Mouse (Mus musculus) CH12.LX (cell line): ENCODE measurements around the gene Tll1. TPM values are rescaled to one million over a fixed set of nuclear protein-coding genes. Genes with fewer than 3 reads are reported as not detected.

ENCODE experiments used
- DNase-seq: peaks from one replicate; pipeline ENCODE4 v3.0.0-alpha.2; 2013; ENCODE audit errors: extremely low read depth
- H3K27ac ChIP-seq: 2 replicates; pipeline ENCODE4 v1.5.1; 2012; ENCODE audit warnings: low read depth, mild to moderate bottlenecking, control low read depth, moderate library complexity; ENCODE audit not compliant: insufficient read depth
- H3K27me3 ChIP-seq: replicated peaks from 2 replicates; pipeline ENCODE3; 2012; ENCODE audit warnings: inconsistent platforms
- H3K36me3 ChIP-seq, 2 experiments: replicated peaks in 1 of 2; 2 replicates each; pipeline versions ENCODE3 to v1.6.1; 2012; ENCODE audit warnings: inconsistent platforms in 1 of 2, low read length in 1 of 2, mild to moderate bottlenecking in 1 of 2, mixed read lengths in 1 of 2, moderate library complexity in 1 of 2; ENCODE audit not compliant: control insufficient read depth in 1 of 2, insufficient read depth in 1 of 2
- H3K4me1 ChIP-seq, 2 experiments: 2 replicates each; pipeline ENCODE4 v1.6.1; 2012; ENCODE audit warnings: inconsistent platforms in 1 of 2, moderate library complexity in 1 of 2; ENCODE audit not compliant: insufficient read depth in 2 of 2, control insufficient read depth in 1 of 2
- H3K4me2 ChIP-seq: 2 replicates; pipeline ENCODE4 v1.6.1; 2012; ENCODE audit warnings: low read depth, mild to moderate bottlenecking, control low read depth; ENCODE audit not compliant: poor library complexity, insufficient read depth, severe bottlenecking
- H3K4me3 ChIP-seq, 3 experiments: fragments of 150-350 bp in 1 of 3; sonication (generic) in 1 of 3; replicated peaks in 1 of 3; 2 replicates each; pipeline versions ENCODE3 to v1.5.1; 2011 to 2012; ENCODE audit warnings: low read depth in 2 of 3, low read length in 2 of 3, mild to moderate bottlenecking in 2 of 3, moderate library complexity in 2 of 3, control low read depth in 1 of 3, improper control_type of control experiment in 1 of 3, inconsistent platforms in 1 of 3, mixed read lengths in 1 of 3; ENCODE audit not compliant: poor library complexity in 1 of 3
- H3K79me2 ChIP-seq: replicated peaks from 2 replicates; pipeline ENCODE4 v1.6.1; 2012; ENCODE audit warnings: mild to moderate bottlenecking, moderate library complexity; ENCODE audit not compliant: control insufficient read depth, poor library complexity, insufficient read depth, severe bottlenecking; ENCODE audit errors: extremely low read depth
- H3K9ac ChIP-seq: 2 replicates; pipeline ENCODE4 v1.6.1; 2012; ENCODE audit warnings: low read depth, mild to moderate bottlenecking, control low read depth, moderate library complexity; ENCODE audit not compliant: insufficient read depth
- H3K9me3 ChIP-seq: replicated peaks from 2 replicates; pipeline ENCODE3; 2012; ENCODE audit warnings: low read length, inconsistent platforms, mixed read lengths
- BHLHE40 ChIP-seq: IDR thresholded peaks from 2 replicates; pipeline ENCODE4 v1.6.1; 2011; ENCODE audit warnings: mild to moderate bottlenecking, low read depth, low read length, improper control_type of control experiment
- CHD1 ChIP-seq: IDR thresholded peaks from 2 replicates; pipeline ENCODE4 v1.6.1; 2012; ENCODE audit warnings: low read depth, low read length, improper control_type of control experiment, inconsistent platforms
- CHD2 ChIP-seq: IDR thresholded peaks from 2 replicates; pipeline ENCODE4 v1.6.1; 2011; ENCODE audit warnings: low read length, improper control_type of control experiment
- E2F4 ChIP-seq: IDR thresholded peaks from 2 replicates; pipeline ENCODE4 v1.6.1; 2011; ENCODE audit warnings: low read depth, low read length, improper control_type of control experiment; ENCODE audit not compliant: insufficient replicate concordance
- ELF1 ChIP-seq: IDR thresholded peaks from 2 replicates; pipeline ENCODE4 v1.6.1; 2014; ENCODE audit warnings: low read depth, mild to moderate bottlenecking, inconsistent platforms, low read length, improper control_type of control experiment
- EP300 ChIP-seq: IDR thresholded peaks from 2 replicates; pipeline ENCODE4 v1.6.1; 2011; ENCODE audit warnings: low read length, improper control_type of control experiment
- GABPA ChIP-seq: IDR thresholded peaks from 2 replicates; pipeline ENCODE4 v1.6.1; 2012; ENCODE audit warnings: low read depth, low read length, improper control_type of control experiment, inconsistent platforms; ENCODE audit not compliant: insufficient replicate concordance
- HCFC1 ChIP-seq: IDR thresholded peaks from 2 replicates; pipeline ENCODE4 v1.6.1; 2012; ENCODE audit warnings: low read depth, mild to moderate bottlenecking, inconsistent platforms, low read length, improper control_type of control experiment
- JUN ChIP-seq: IDR thresholded peaks from 2 replicates; pipeline ENCODE4 v1.6.1; 2011; ENCODE audit warnings: low read depth, mild to moderate bottlenecking, low read length, improper control_type of control experiment, moderate library complexity; ENCODE audit not compliant: insufficient read depth
- MAX ChIP-seq: IDR thresholded peaks from 2 replicates; pipeline ENCODE4 v1.6.1; 2011; ENCODE audit warnings: low read length, improper control_type of control experiment
- MEF2A ChIP-seq: IDR thresholded peaks from 2 replicates; pipeline ENCODE4 v1.6.1; 2014; ENCODE audit warnings: low read depth, mild to moderate bottlenecking, inconsistent platforms, low read length, improper control_type of control experiment, borderline replicate concordance
- MXI1 ChIP-seq: IDR thresholded peaks from 2 replicates; pipeline ENCODE4 v1.6.1; 2011; ENCODE audit warnings: mild to moderate bottlenecking, low read depth, low read length, improper control_type of control experiment
- MYC ChIP-seq: IDR thresholded peaks from 2 replicates; pipeline ENCODE4 v1.6.1; 2011; ENCODE audit warnings: low read depth, mild to moderate bottlenecking, improper control_type of control experiment, low read length
- NELFE ChIP-seq: IDR thresholded peaks from 2 replicates; pipeline ENCODE4 v1.6.1; 2011; ENCODE audit warnings: low read depth, low read length, improper control_type of control experiment
- POLR2A ChIP-seq: IDR thresholded peaks from 2 replicates; pipeline ENCODE4 v1.6.1; 2011; ENCODE audit warnings: low read depth, mild to moderate bottlenecking, improper control_type of control experiment, low read length
- RCOR1 ChIP-seq: conservative IDR thresholded peaks from 2 replicates; pipeline ENCODE4 v1.6.1; 2012; ENCODE audit warnings: low read depth, mild to moderate bottlenecking, inconsistent platforms, low read length, improper control_type of control experiment
- SMC3 ChIP-seq: IDR thresholded peaks from 2 replicates; pipeline ENCODE4 v1.6.1; 2011; ENCODE audit warnings: low read depth, low read length, improper control_type of control experiment
- TBP ChIP-seq: conservative IDR thresholded peaks from 2 replicates; pipeline ENCODE4 v1.6.1; 2011; ENCODE audit warnings: low read depth, low read length, improper control_type of control experiment
- USF1 ChIP-seq: IDR thresholded peaks from 2 replicates; pipeline ENCODE4 v1.6.1; 2014; ENCODE audit warnings: low read depth, mild to moderate bottlenecking, inconsistent platforms, low read length, improper control_type of control experiment
- ZC3H11A ChIP-seq: IDR thresholded peaks from 2 replicates; pipeline ENCODE4 v1.6.1; 2012; ENCODE audit warnings: low read depth, mild to moderate bottlenecking, inconsistent platforms, low read length, improper control_type of control experiment
- ZKSCAN1 ChIP-seq: IDR thresholded peaks from 2 replicates; pipeline ENCODE4 v1.6.1; 2012; ENCODE audit warnings: low read depth, inconsistent platforms, low read length, improper control_type of control experiment, borderline replicate concordance
- ZNF384 ChIP-seq: IDR thresholded peaks from 2 replicates; pipeline ENCODE4 v1.6.1; 2012; ENCODE audit warnings: low read depth, low read length, improper control_type of control experiment, inconsistent platforms
- dilution Hi-C: fragments of 300-500 bp; cut with MboI; formaldehyde crosslinking; loops from 2 replicates; pipeline ENCODE4 v1.14.3; 2020; ENCODE audit warnings: low sequenced_read_pairs; ENCODE audit not compliant: extremely low pct_unique_long_range_greater_than_20kb, extremely low pct_ligation_motif_present
- in situ Hi-C: fragments of 300-500 bp; cut with MboI; formaldehyde crosslinking; loops from 3 replicates; pipeline ENCODE4 v1.14.3; 2019; ENCODE audit warnings: low sequenced_read_pairs, low pct_ligation_motif_present, low pct_unique_long_range_greater_than_20kb, mixed read lengths
- polyA plus RNA-seq: library from polyadenylated mRNA; unstranded; fragments of >175 nt; gene quantifications from 2 replicates; pipeline ENCODE4 v1.2.1, GENCODE M21; 2012; ENCODE audit warnings: low read depth; ENCODE audit not compliant: insufficient read length
- total RNA-seq, 2 experiments: library from RNA; depleted of rRNA; stranded (reverse); fragments of 300-350 nt in 1 of 2; fragments of >200 nt in 1 of 2; gene quantifications; 2 replicates each; pipeline ENCODE4 v1.2.3; 2012 to 2014

The Tll1 gene
- total and polyA plus RNA-seq, 3 experiments: not detected

DNA sequence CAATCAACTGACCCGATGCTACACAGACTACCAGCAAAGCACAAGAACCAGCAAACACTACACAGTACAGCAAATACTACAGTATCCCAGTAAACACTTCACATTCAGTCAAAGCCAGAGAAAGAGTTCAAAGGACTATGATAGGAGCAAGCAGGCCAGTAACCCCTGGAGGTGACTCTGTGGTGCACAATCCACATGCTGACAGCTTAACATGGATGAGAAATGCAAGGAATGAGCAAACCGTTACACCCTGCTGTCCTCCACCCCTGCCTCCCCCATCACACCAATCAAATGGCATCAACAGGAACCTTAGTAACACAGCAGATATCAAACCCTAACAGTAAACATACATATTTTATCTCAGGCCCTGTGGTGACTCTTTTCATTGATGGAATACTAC is 7.7 kb downstream of the Tll1 start:
- Histone ChIP-seq H3K9ac (no peak overlapping the region), H3K79me2 (no peaks in the 10 kb centered on the region), H3K36me3 (no peaks in the 10 kb centered on the region), H3K4me3 (no peak overlapping the region), H3K4me2 (no peak overlapping the region), H3K27ac (no peak overlapping the region), H3K9me3 (peaks cover 23% of the 10 kb centered on the region), H3K27me3 (no peaks in the 10 kb centered on the region), H3K4me1 (no peaks in the 10 kb centered on the region)
- in situ Hi-C loops: no loop called here
- DNase-seq: no peak
- dilution Hi-C loops: no loop called here
- no peak for TF ChIP-seq HCFC1
- TF ChIP-seq POLR2A: no peak
- no peak for TF ChIP-seq GABPA
- TF ChIP-seq ZC3H11A: no peak
- TF ChIP-seq BHLHE40: no peak

DNA sequence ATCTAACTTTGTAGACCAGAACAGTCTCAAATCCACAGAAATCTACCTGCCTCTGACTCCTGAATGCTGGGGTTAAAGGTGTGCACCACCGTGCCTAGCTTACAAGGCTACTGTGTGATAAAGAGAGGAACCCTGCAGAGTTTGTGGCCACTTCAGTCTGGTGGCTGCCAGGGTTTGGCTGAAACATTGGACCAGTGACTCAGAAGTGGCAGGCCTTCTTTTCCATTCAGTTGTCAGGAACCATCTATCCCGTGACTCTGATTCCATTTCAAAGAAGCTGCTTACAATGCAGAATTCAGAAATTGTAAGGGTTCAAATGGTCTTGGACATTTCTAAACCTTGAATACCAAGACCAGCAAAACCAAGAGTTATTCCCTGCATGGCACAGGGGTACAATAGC is 12.7 kb downstream of the Tll1 start:
- Histone ChIP-seq H3K4me2 (no peak overlapping the region), H3K9ac (no peak overlapping the region), H3K4me3 (no peak overlapping the region), H3K36me3 (no peaks in the 10 kb centered on the region), H3K27ac (no peak overlapping the region), H3K9me3 (peaks cover 32% of the 10 kb centered on the region), H3K4me1 (no peaks in the 10 kb centered on the region), H3K79me2 (no peaks in the 10 kb centered on the region), H3K27me3 (no peaks in the 10 kb centered on the region)
- dilution Hi-C loops (no loop called here), in situ Hi-C loops (no loop called here)
- TF ChIP-seq USF1 (no peak), CHD1 (no peak), MYC (no peak), MAX (no peak), MEF2A (no peak), RCOR1 (no peak), BHLHE40 (no peak), HCFC1 (no peak)
- DNase-seq: no peak

- Histone ChIP-seq H3K36me3 (no peaks in the 10 kb centered on the region), H3K27me3 (no peaks in the 10 kb centered on the region), H3K9me3 (peaks cover 17% of the 10 kb centered on the region), H3K79me2 (no peaks in the 10 kb centered on the region), H3K27ac (no peak overlapping the region)
- DNase-seq: no peak
- in situ Hi-C loops: no loop called here
- no peak for TF ChIP-seq JUN
- no peak for TF ChIP-seq ELF1
- TF ChIP-seq MAX: no peak
- no peak for TF ChIP-seq ZNF384
- TF ChIP-seq CHD2: no peak
- no peak for TF ChIP-seq EP300
- no peak for TF ChIP-seq E2F4
- TF ChIP-seq BHLHE40: no peak
- TF ChIP-seq NELFE: no peak
- no peak for TF ChIP-seq ZKSCAN1
- no peak for TF ChIP-seq POLR2A
- TF ChIP-seq SMC3: no peak
- no peak for TF ChIP-seq TBP
- no peak for TF ChIP-seq MXI1
- no peak for TF ChIP-seq GABPA
- TF ChIP-seq, all 38 proteins: peak for 0
- dilution Hi-C loops: no loop called here
- Histone ChIP-seq H3K4me2 (no peak overlapping the region), H3K4me3 (no peak overlapping the region), H3K4me1 (no peaks in the 10 kb centered on the region), H3K9ac (no peak overlapping the region)
Observed at GRCm38 (mm10) chr8:64187881-64188280, 18.2 kb downstream of the Tll1 start.
